Mouse (Mus musculus) intestine, postnatal 0 days (tissue): ENCODE results near the gene Abtb2. TPM values are rescaled to one million over a fixed set of nuclear protein-coding genes. Genes with fewer than 3 reads are reported as not detected.

Experiments
- ATAC-seq: fragments of 200-750 bp; cut with Nextera tagmentation; 2 replicates; pipeline ENCODE4 v1.8.0; 2017; ENCODE audit warnings: mild to moderate bottlenecking, moderate TSS enrichment, moderate library complexity
- H3K27ac ChIP-seq: fragments of 300-500 bp; sonication (generic); 2 replicates; pipeline ENCODE4 v1.5.1; 2014; ENCODE audit warnings: mild to moderate bottlenecking, low read depth, low read length, moderate library complexity
- H3K27me3 ChIP-seq: fragments of 300-500 bp; sonication (generic); replicated peaks from 2 replicates; pipeline ENCODE4 v1.6.1; 2014; ENCODE audit warnings: low read length, mixed read lengths; ENCODE audit not compliant: control insufficient read depth, insufficient read depth
- H3K36me3 ChIP-seq: fragments of 300-500 bp; sonication (generic); 2 replicates; pipeline ENCODE4 v1.6.1; 2014; ENCODE audit warnings: mild to moderate bottlenecking, moderate library complexity; ENCODE audit not compliant: control insufficient read depth, insufficient read depth
- H3K4me1 ChIP-seq: fragments of 300-500 bp; sonication (generic); replicated peaks from 2 replicates; pipeline ENCODE4 v1.6.1; 2014; ENCODE audit warnings: antibody characterized with exemption, low read length, mixed read lengths; ENCODE audit not compliant: control insufficient read depth, insufficient read depth
- H3K4me2 ChIP-seq: fragments of 300-500 bp; sonication (generic); replicated peaks from 2 replicates; pipeline ENCODE4 v1.6.1; 2014; ENCODE audit warnings: low read depth, mild to moderate bottlenecking, moderate library complexity
- H3K4me3 ChIP-seq: fragments of 300-500 bp; sonication (generic); 2 replicates; pipeline ENCODE4 v1.5.1; 2014; ENCODE audit warnings: low read depth, low read length
- H3K9ac ChIP-seq: fragments of 300-500 bp; sonication (generic); 2 replicates; pipeline ENCODE4 v1.6.1; 2014; ENCODE audit warnings: mild to moderate bottlenecking, low read depth, low read length
- H3K9me3 ChIP-seq: fragments of 300-500 bp; sonication (generic); 2 replicates; pipeline ENCODE4 v1.6.1; 2016; ENCODE audit warnings: mixed run types; ENCODE audit not compliant: control insufficient read depth
- CTCF ChIP-seq: sonication (generic); IDR thresholded peaks from 2 replicates; pipeline ENCODE4 v1.5.1; 2016; ENCODE audit warnings: low read depth, mild to moderate bottlenecking, control low read depth, antibody characterized with exemption, moderate library complexity
- WGBS: fragments of 180-500 bp; shearing (Covaris S2); extraction: QIAGEN DNeasy Blood & Tissue Kit; methylation state at CpG from one replicate; pipeline ENCODE4 v1.1.7; 2014; 5-methylcytosine and 5-hydroxymethylcytosine counted together
- polyA plus RNA-seq: library from polyadenylated mRNA; unstranded; fragments of >200 nt; fragmentation: Nextera tagmentation; extraction: Ambion mirVana; gene quantifications from 2 replicates; pipeline ENCODE4 v1.2.1, GENCODE M21; 2015

The Abtb2 gene
- polyA plus RNA-seq, 1 experiment from 2014 or later = 3.8 TPM

- Histone ChIP-seq H3K36me3 (no peaks in the 10 kb centered on the region), H3K27me3 (no peaks in the 10 kb centered on the region), H3K27ac (no peak overlapping the region), H3K9me3 (no peaks in the 10 kb centered on the region), H3K4me3 (no peak overlapping the region), H3K4me1 (no peaks in the 10 kb centered on the region), H3K4me2 (no peak overlapping the region), H3K9ac (no peak overlapping the region)
- no peak for ATAC-seq
- no peak for TF ChIP-seq CTCF
- 84% methylated on average over 5 of the region's 5 CpGs for WGBS
Measured at GRCm38 (mm10) chr2:103615028-103615427, 48.9 kb downstream of the Abtb2 start.

- no peak overlapping the region for H3K4me3 ChIP-seq
- TF ChIP-seq CTCF = no peak
- no peaks in the 10 kb centered on the region for H3K9me3 ChIP-seq
- H3K27me3 ChIP-seq = no peaks in the 10 kb centered on the region
- H3K9ac ChIP-seq = no peak overlapping the region
- no peak overlapping the region for H3K27ac ChIP-seq
- no peaks in the 10 kb centered on the region for H3K4me1 ChIP-seq
- no peak overlapping the region for H3K4me2 ChIP-seq
- H3K36me3 ChIP-seq = no peaks in the 10 kb centered on the region
- ATAC-seq = no peak
Measured at GRCm38 (mm10) chr2:103618407-103618806, 52.3 kb downstream of the Abtb2 start.

- no peaks in the 10 kb centered on the region for H3K27me3 ChIP-seq
- H3K9ac ChIP-seq = no peak overlapping the region
- H3K27ac ChIP-seq = no peak overlapping the region
- no peak overlapping the region for H3K4me2 ChIP-seq
- H3K36me3 ChIP-seq = no peaks in the 10 kb centered on the region
- no peak for TF ChIP-seq CTCF
- ATAC-seq = no peak
- no peaks in the 10 kb centered on the region; the same call in 1 of the 2 replicates for H3K4me1 ChIP-seq
- WGBS = 61% methylated on average over 4 of the region's 4 CpGs
- H3K4me3 ChIP-seq = no peak overlapping the region
- H3K9me3 ChIP-seq = no peaks in the 10 kb centered on the region
Measured at GRCm38 (mm10) chr2:103622950-103623349, 56.8 kb downstream of the Abtb2 start.

- no peaks in the 10 kb centered on the region for H3K36me3 ChIP-seq
- no peak overlapping the region for H3K4me3 ChIP-seq
- TF ChIP-seq CTCF = no peak
- H3K9ac ChIP-seq = no peak overlapping the region
- ATAC-seq = no peak
- no peak overlapping the region for H3K4me2 ChIP-seq
- WGBS = 34% methylated on average over 7 of the region's 7 CpGs
- no peaks in the 10 kb centered on the region; the same call in 1 of the 2 replicates for H3K4me1 ChIP-seq
- no peak overlapping the region for H3K27ac ChIP-seq
- H3K9me3 ChIP-seq = no peaks in the 10 kb centered on the region
- no peaks in the 10 kb centered on the region for H3K27me3 ChIP-seq
Measured at GRCm38 (mm10) chr2:103625349-103625932, 59.3 kb downstream of the Abtb2 start.

- Histone ChIP-seq H3K9me3 (no peaks in the 10 kb centered on the region), H3K4me1 (no peaks in the 10 kb centered on the region; the same call in none of the 2 replicates), H3K27me3 (no peaks in the 10 kb centered on the region), H3K4me3 (no peak overlapping the region), H3K9ac (no peak overlapping the region), H3K36me3 (no peaks in the 10 kb centered on the region), H3K27ac (no peak overlapping the region), H3K4me2 (no peak overlapping the region)
- no peak for ATAC-seq
- WGBS = 81% methylated on average over 7 of the region's 7 CpGs
- no peak for TF ChIP-seq CTCF
Measured at GRCm38 (mm10) chr2:103627101-103627500, 61.0 kb downstream of the Abtb2 start.

- Histone ChIP-seq H3K4me3 (no peak overlapping the region), H3K9me3 (no peaks in the 10 kb centered on the region), H3K27ac (no peak overlapping the region), H3K36me3 (no peaks in the 10 kb centered on the region), H3K27me3 (no peaks in the 10 kb centered on the region), H3K9ac (no peak overlapping the region), H3K4me2 (no peak overlapping the region), H3K4me1 (peaks cover 5% of the 10 kb centered on the region)
- TF ChIP-seq CTCF = no peak
- 69% methylated on average over 5 of the region's 5 CpGs for WGBS
- ATAC-seq = no peak
Measured at GRCm38 (mm10) chr2:103629956-103630355, 63.8 kb downstream of the Abtb2 start.
